Mouse (Mus musculus) ES-E14 (cell line): Measurements from ENCODE around the gene Avpi1.

Source experiments
- HCFC1 ChIP-seq: IDR thresholded peaks from 2 replicates; pipeline ENCODE4 v1.6.1; 2012; ENCODE audit warnings: low read length, inconsistent platforms, borderline replicate concordance; ENCODE audit not compliant: insufficient read depth
- MAFK ChIP-seq: IDR thresholded peaks from 2 replicates; pipeline ENCODE4 v1.6.1; 2014; ENCODE audit warnings: mild to moderate bottlenecking, low read depth, low read length, inconsistent platforms; ENCODE audit not compliant: insufficient read depth
- ZC3H11A ChIP-seq: IDR thresholded peaks from 2 replicates; pipeline ENCODE4 v1.6.1; 2012; ENCODE audit warnings: low read depth, mild to moderate bottlenecking, inconsistent platforms, low read length, borderline replicate concordance

DNA sequence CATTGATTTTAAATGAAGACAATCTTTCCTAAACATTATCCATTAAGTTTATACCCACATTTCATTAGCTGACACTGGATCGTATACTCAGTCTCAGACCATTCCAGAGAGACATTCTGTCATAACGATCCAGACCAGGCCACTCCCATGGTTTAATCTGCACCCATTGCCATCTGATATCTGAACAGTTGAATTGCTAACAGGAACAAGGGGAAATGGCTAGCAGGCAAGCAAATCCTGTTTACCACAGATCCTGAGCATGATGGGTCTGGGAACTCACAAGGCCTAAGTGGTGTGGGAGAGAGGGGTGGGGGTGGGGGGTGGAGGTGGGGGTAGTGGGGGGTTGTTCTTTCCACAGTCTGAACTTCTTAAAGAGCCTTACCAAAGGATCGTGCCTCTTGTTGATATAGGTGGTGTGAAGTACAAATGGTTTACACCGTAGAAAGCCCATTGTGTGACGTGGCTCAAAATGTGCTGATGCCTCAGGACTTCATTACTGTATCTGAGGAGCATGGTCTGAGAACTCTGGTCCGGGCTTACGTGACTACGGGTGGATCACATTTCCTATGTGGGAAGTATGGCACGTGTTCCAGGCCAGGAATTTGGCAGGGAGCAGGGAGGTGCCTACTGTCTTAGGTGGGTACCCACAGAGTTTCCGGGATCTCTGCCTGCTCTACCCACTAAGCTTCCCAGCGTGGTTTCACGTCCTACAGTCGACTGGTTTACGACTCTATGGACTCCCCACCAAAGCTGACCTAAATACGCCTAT is 9.8 kb upstream of the Avpi1 start:
- TF ChIP-seq HCFC1 (no peak), ZC3H11A (no peak), MAFK (no peak)
